In the genomic region with DNA sequence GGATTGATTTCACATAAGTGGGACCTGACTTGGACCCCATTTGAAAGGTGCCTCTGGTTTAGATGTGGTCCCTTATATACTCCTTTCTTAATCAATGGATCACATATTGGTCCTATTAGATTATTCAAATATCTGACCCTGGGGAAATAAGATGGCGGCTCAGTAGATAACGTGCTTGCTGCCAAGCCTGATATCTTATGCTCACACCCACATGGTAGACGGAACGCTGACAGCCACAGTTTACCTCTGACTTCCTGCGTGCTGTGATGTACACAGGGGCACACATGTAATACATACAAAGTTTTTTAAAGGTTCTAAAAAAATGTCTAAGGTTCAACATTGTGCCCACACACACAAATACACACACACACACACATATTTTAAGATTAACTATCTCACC, we compare ENCODE assay signal across 19 mouse cellular contexts.
A peak's percentile ranks its signal among the peaks of the same experiment; 100 is the strongest.
DNase-seq lines count a peak whose midpoint lies in the region; ATAC-seq lines count a peak whose summit lies in the region.
"Had no signal": no experiment of that assay in that cellular context is flagged by ENCODE, and none has a peak within 500 bp of the region (broad histone marks: within the 10 kb centered on the region; RNA-seq: fewer than 3 reads in every experiment).

No protein-coding gene starts in this region.

- H3K9me3 ChIP-seq in liver, embryonic 12.5 days (replicated peaks) = no peaks in the 10 kb centered on the region
- no peaks in the 10 kb centered on the region for H3K9me3 ChIP-seq in liver, embryonic 16.5 days (replicated peaks; ENCODE audit: control insufficient read depth, low read length)
- H3K9me3 ChIP-seq: embryonic facial prominence, embryonic 12.5 days; forebrain, embryonic 12.5 days; heart, embryonic 13.5 days; hindbrain, embryonic 15.5 days had no signal

- H3K4me2 ChIP-seq in liver, embryonic 12.5 days = no peak overlapping the region
- no peak overlapping the region for H3K4me2 ChIP-seq in liver, embryonic 16.5 days (ENCODE audit: low read depth, low read length)
- H3K4me2 ChIP-seq: embryonic facial prominence, embryonic 12.5 days; forebrain, embryonic 12.5 days; heart, embryonic 13.5 days; hindbrain, embryonic 15.5 days had no signal

- H3K4me1 ChIP-seq in liver, embryonic 12.5 days = peaks cover 42% of the 10 kb centered on the region
- peaks cover 17% of the 10 kb centered on the region for H3K4me1 ChIP-seq in liver, embryonic 16.5 days (ENCODE audit: control insufficient read depth, low read depth, low read length)
- H3K4me1 ChIP-seq: embryonic facial prominence, embryonic 12.5 days had no signal

- H3K27ac ChIP-seq in liver, embryonic 12.5 days = peak overlapping the region; percentile 60; the same call in 1 of the 2 replicates
- no peak overlapping the region for H3K27ac ChIP-seq in liver, embryonic 16.5 days (ENCODE audit: low read length)
- H3K27ac ChIP-seq: embryonic facial prominence, embryonic 12.5 days; forebrain, embryonic 12.5 days; heart, embryonic 13.5 days; hindbrain, embryonic 15.5 days had no signal

- H3K4me3 ChIP-seq in liver, embryonic 12.5 days = no peak overlapping the region
- no peak overlapping the region for H3K4me3 ChIP-seq in liver, embryonic 16.5 days (ENCODE audit: low read depth, low read length)
- H3K4me3 ChIP-seq: embryonic facial prominence, embryonic 12.5 days; forebrain, embryonic 12.5 days; heart, embryonic 13.5 days; hindbrain, embryonic 15.5 days had no signal

- peak; percentile 55; the same call in 1 of the 2 replicates for ATAC-seq in erythroid progenitor cell, adult 5-6 weeks (replicated peaks; ENCODE audit: low FRiP score, poor library complexity, severe bottlenecking)
- peak; percentile 73 for ATAC-seq in liver, embryonic 12.5 days
- peak; percentile 69 for ATAC-seq in liver, embryonic 16.5 days (ENCODE audit: low read depth)
- ATAC-seq: forebrain, embryonic 16.5 days had no signal

- no peaks in the 10 kb centered on the region for H3K27me3 ChIP-seq in liver, embryonic 12.5 days (replicated peaks)
- no peaks in the 10 kb centered on the region for H3K27me3 ChIP-seq in liver, embryonic 16.5 days (ENCODE audit: control insufficient read depth, insufficient read depth, low read depth, low read length)
- H3K27me3 ChIP-seq: embryonic facial prominence, embryonic 12.5 days; forebrain, embryonic 12.5 days; heart, embryonic 13.5 days; hindbrain, embryonic 15.5 days had no signal

- H3K9ac ChIP-seq in liver, embryonic 12.5 days = no peak overlapping the region
- no peak overlapping the region for H3K9ac ChIP-seq in liver, embryonic 16.5 days (ENCODE audit: low read depth, low read length)
- H3K9ac ChIP-seq: embryonic facial prominence, embryonic 12.5 days; forebrain, embryonic 12.5 days; heart, embryonic 13.5 days; hindbrain, embryonic 15.5 days had no signal

- 54% methylated on average over 5 of the region's 5 CpGs for WGBS in liver, embryonic 12.5 days (ENCODE audit: insufficient replicate concordance)
- WGBS in liver, embryonic 16.5 days (ENCODE audit: insufficient replicate concordance) = 41% methylated on average over 5 of the region's 5 CpGs

- no peak for DNase-seq in spleen, adult 18-20 months
- DNase-seq in layer of hippocampus, postnatal 14 days (ENCODE audit: low spot score in 2 of 2) = no peak
- no peak for DNase-seq in yolk sac, embryonic 10.5 days (ENCODE audit: low spot score)
- no peak for DNase-seq in cerebellum, postnatal 14 days
- DNase-seq: adrenal gland, adult 2 months; adrenal gland, postnatal 25 days; cerebellum, adult 11 months; cerebellum, adult 8-10 months; cerebellum, postnatal 25 days; gastrocnemius, postnatal 14 days; heart, postnatal 36 days had no signal

- peaks cover 44% of the 10 kb centered on the region for H3K36me3 ChIP-seq in liver, embryonic 12.5 days
- H3K36me3 ChIP-seq in liver, embryonic 16.5 days (ENCODE audit: control insufficient read depth, insufficient read depth) = no peaks in the 10 kb centered on the region; the same call in none of the 2 replicates
